Mouse (Mus musculus) B cell, adult 2 months (primary cell): ENCODE data around the gene Ryk.
"Not testable (repeated sequence)": the region's sequence is repeated elsewhere in the genome, so short reads cannot be mapped to it uniquely, and the experiment has no call there.

Experiments
- DNase-seq, 2 experiments: peaks; one replicate each; pipeline ENCODE4 v3.0.0; 2022

The Ryk gene

DNA sequence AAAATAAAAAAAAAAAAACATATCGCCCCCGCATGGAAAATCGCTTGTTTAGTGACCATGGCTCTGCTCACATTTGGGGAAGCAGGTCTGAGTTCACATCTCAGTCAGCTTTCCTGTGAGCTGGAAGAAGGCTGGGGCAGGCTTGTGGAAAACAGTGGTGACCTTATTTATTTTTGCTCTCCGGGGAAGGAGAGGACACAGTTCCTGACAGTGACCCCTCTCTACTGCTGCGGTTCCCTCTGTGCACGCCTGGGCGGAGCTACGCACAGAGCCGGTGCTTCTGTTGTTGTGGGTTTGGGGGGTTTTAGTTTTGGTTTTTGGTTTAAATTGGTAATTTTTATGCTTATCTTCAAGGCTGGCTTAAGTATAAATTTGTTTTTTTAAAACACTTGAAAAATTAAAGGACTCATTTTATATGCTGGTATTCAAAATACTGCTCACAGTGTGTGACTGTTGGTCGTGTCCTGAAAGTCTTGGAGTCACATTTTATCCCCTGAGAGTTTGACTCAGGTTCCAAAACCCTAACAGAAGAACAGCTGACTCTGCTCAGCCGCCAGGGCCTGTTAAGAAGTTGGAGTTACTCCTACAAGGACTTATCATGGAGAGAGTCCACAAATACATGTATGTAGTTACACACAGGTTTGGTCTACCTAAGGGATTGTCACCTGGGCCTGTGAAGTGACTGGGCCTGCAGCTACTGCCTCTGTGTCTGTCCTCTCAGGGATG is 73.0 kb downstream of the Ryk start:
- DNase-seq, result no peak

DNA sequence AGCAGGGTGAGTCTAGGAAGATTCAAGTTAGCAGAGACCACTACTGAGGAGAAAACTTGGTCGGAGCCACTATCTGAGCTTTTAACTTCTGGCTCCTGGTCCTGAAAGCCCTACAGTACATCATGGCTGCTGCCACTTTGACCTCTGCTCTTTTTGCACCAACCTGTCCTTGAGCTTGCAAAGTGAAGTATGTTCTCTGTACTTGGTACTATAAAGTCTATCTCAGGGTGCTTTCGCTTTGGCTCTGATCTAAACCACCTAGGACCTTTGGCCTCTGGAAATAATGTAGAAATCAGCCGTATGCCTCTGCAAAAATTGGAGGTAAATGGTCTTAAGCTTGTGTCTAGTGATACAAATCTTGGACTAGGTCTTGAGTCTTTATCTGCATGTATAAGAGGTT is 76.8 kb downstream of the Ryk start:
- no peak for DNase-seq

DNA sequence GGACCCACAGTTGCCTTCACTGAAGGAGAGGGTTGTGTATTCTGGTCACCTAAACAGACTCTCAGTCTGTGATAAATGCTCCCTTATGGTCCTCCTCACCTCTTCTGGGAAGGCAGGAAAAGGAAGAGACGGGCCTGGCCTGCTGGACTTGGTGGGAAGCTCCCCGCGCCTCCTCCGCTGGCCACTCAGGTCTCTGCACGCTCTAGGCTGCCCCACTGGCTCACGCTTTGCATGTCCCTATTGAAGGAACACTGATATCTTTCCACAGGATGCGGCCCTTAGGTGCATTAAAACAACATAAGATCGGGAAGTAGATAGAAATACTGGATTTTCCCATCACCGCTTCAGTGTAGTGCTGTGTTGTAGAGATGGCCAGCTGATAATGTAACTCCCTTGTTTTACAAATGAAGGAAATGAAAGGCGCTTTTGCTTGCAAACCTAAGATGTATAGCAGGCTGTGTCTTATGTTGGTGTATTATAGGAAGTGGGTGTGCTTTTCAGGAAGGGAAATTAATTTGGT is 77.9 kb downstream of the Ryk start:
- no peak for DNase-seq

DNA sequence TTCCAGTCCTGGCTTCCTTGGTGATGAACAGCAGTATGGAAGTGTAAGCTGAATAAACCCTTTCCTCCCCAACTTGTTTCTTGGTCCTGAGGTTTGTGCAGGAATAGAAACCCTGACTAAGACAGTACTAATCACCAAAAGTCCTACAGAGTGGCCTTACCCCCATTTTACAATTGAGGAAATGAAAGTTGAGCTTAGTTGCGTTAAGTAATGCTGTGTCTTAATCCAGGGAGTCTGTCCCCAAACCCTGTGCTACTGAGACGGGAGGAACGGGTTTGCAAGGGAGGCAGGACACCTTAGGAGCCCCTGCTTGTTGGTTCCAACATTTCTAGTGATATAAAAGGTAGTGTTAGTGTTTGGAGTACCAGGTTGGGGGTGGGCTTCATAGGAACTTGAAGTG is 78.9 kb downstream of the Ryk start:
- DNase-seq, result not testable (repeated sequence)

DNA sequence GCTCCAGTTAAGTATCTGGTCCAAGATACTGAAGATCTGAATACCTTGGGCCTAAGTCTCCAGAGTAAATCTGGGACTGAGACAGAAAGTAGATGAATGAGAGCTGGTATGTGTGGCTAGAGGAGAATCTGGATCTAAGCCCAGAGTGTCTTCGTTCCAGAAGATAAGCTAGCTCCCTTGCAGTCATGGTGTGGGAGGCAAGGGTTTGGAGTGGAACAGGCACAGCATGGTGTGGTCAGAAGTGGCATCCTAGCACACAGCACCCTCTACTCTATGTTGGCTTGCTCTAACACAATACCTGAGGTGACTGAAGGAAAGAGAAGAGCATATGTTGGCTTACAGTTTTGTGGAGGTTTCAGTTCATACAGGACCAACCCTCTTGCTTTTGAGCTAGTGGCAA is 79.9 kb downstream of the Ryk start:
- no peak for DNase-seq

DNA sequence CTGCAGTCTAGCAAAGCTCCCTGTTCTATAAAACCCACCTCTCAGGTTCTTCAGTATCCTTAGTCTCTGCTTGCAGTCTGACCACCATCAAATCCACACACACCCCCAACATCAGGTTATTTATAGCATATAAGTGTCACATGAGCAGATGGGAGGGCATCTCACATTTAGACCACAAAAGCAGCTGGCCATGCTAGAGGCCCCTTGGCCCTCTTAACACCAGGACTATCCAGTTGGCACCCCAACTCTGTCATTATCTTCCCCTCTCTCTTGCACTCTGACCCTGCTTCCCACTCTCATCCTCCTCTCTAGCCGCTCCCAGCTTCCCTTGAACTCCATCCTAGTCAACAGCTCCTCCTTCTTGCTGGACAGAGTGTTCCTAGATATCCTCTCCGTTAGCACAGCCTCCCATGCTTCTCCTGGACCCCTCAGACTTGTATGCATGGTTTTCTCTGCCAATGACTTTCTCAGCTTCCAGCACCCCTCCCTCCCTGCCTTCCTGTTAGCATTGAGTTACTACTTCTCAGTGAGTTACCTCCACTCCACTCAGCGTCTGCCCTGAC is 80.7 kb downstream of the Ryk start:
- DNase-seq, result no peak

DNA sequence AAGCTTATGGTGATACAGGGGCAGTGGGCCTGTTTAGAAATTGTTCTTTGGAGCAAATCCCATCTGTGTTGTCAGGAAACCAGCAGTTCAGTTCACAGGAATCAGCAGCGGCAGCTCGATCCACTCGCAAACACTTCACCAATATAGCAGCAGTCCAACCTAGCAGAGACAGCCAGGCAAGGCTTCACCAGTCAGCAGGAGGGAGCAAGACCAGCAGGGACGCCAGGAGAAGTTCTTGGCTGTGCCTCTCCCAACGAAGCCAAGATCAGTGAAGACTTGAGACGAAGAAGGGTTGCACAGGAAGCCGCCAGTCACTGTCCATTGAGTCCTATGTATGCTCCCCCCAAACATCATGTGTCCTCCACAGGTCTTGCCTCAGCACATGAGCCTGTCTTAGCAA is 81.4 kb downstream of the Ryk start:
- no peak for DNase-seq

DNA sequence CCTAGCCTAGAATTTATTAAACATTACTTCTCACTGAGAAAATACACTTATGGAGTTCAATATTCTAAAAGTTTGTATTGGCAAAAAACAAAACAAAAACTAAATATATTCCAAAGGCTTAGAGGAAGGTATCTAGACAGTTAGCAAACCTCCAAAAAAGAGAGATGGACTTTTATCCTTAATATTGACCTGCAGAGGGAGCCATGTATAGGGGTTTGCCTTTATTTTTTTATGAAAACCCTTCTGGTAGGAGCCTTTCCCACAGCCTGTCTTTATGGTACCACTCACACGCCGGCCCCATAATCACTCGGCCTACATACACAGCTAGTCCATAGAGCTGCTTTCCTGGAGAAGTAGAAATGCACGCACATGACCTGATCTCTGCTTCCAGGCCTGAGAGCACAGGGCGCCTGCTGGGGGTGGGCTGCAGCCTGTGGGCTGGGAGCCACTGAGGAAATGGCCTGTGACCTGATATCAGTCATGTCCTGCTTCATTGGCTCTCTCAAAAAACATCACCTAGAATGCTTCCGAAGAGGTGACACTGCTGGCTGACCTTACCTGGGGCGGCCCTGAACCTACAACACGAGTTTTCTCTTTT is 82.9 kb downstream of the Ryk start:
- DNase-seq, result no peak

DNA sequence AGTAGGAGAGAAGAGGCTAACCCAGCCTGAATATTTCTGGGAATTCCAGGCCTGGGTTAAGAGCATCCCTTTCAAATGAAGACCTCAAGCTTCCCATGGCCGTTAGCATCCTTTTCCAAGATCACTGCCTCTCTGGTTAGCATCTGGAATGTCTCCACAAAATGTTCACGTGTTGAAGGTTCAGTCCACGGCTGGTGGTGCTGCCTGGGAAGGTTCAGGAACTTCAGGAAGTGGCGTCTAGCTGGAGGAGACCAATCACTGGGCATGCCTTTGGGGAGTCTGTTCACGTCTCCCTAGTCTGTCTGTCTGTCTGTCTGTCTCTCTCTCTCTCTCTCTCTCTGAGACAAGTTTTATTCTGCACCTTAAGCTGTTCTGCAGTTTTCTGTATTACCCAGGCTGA is 84.8 kb downstream of the Ryk start:
- DNase-seq, result no peak

DNA sequence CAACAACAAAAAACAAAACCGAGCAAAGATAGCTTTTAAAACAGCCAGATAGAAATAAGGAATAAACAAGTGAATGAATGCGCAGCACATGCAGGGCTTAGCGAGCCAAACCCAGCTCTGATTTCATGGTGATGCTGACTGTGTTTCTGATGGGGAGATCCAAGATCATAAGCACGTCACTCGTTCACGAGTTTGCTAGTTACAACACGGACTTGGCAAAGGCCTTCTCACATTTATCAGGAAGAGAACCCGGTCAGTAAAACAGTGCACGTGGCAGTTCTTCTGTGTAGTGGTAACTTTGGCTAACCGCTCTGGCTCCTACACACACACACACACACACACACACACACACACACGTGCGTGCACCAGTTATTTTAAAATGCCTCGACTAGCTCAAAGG is 87.1 kb downstream of the Ryk start:
- DNase-seq, result no peak

DNA sequence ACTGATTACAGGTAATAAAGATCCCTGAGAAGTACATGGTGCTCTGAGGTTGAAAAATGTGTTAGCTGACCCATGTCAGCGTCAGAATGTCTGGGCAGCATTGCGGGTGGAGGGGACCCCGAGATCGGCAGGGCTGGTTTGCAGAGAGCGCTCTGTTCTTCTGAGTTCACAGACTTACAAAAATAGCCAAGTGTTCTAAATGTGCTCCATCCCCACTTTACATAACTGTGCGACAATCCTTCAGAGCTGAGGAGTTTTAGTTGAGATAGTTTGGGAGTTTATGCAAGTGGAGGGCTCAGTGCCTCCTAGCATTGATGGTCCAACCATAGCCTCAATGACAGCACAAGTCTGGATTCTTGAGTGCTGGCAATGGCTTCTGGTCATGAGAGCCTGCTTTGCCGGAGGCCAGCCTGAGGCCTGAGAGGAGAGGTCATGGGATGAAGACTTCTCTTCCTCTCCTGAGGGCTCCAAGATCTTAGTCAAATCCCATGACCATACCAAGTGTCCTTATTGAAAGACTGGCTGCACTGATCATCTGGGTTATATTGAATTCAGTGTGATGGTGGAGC is 88.2 kb downstream of the Ryk start:
- DNase-seq, result no peak

DNA sequence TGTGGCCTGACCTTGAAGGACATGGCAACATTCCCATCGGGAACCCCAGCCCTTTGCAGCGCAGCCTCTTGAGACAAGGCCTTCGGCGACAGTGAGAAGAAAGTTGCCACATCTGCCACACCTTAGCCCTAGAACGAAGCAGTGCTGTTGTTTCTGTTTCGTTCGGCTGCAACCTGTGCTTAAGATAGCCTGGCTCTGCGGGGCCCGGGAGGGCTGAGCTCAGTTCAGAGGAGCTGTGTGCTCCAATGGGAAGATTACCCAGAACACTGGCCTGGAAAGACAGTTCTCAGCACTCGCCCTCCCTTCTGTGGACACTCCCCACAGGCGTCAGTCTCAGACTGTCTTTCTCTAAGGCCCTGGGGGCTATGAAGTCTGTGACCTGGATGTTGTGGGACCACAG is 89.1 kb downstream of the Ryk start:
- no peak for DNase-seq

DNA sequence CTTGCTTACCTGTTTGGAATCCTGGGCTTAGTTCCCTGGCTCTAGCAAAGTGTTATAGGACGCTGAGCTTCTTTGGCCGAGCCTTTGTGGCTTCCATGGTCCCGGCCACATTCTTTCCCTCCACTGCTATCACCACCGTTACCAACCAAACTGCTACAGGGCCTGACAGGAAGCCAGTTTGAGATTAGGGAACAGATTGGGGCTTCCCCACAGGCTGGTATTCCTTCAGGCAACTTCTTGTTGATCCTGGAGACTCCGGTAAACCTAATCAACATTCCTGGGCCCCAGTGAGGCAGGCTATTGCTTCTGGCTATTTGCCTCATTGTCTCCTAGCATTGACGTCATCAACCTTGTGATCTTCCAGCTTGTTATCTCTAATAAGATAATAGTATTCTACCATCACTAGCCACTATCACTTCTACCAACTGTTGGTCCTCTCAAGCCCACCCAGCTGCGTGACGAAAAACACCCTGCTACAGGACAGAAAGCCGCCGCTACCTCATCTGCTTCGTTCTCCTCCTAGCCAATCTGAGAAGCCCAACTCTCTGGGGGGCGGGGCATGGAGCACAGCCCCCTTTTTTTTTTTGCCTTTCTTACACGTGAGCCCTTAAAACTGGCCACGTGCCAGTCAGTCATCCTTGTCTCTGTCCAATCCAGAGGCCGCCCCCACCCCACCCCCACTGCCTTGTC is 90.1 kb downstream of the Ryk start:
- DNase-seq, result no peak

DNA sequence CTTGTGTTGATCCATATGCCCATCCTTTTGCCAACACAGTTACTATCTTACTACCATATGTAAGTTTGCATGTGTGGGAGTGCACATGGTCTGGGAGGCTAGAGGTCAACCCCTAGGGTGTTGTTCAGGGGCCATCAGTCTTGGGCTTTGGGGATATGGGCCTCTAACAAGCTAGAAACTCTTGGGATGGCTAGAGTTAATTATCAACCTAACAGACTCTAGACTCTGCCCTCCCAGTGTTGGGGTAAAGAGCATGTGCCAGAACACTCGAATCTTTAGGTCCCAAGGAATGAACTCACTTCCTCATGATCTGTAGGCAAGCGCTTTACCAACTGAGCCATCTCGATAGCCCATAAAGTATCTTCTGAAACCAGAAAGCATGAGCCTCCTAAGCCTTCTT is 91.4 kb downstream of the Ryk start:
- no peak for DNase-seq

DNA sequence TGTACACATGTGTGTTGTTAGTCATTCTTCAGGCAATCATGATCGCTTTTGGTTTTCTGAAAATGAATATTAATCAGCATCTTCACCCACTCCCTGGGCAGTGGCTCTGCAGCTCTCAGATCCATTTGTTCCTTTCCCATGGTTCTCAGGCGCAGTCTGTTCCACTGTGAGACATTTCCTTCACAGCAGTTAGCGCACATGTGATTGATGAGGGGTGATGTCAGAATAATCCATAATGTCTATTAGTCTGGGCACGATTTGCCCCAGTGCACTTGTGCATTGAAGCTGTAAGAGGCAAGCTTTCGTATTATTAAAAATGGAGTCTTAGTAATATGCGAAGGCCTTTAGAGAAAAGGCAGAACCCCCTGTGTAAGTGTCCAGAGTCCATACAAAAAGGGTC is 95.1 kb downstream of the Ryk start:
- DNase-seq, result no peak

DNA sequence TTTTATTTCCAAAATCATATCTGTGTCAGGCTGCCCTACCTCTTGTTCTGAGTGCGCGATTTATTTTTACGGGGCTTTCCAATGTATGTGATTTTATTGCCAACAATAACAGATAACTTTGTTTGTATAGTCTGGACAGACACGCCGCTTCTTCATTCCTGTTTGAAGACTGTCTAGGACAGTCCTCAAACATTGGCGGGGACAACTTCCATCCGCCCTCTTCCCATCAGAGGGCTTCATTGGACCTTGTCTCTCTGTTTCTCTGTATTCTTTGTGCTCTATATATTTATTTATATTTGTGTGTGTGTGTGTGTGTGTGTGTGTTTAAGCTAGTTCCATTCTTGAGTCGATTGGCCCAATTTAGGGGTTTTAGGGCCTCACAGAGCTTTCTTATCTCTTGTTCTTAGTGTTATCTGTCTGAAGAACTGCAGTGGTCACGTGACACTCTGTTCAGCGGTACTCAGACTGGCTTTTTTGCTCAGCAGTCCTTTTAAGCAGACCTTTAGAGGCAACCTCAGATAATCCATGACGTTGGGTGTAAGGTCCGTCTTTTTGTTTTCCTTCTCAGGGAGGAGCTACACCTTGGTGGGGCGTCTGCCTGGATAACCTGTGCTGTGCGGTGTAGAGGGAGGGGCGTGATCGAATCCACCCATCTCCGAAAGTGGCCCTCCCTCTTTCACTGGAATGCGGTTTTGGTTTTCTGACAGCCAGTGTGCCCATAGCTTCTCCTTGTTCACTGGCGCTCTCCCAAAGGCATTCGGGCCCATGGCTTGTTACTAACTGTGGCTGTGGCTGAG is 99.4 kb downstream of the Ryk start:
- no peak for DNase-seq

DNA sequence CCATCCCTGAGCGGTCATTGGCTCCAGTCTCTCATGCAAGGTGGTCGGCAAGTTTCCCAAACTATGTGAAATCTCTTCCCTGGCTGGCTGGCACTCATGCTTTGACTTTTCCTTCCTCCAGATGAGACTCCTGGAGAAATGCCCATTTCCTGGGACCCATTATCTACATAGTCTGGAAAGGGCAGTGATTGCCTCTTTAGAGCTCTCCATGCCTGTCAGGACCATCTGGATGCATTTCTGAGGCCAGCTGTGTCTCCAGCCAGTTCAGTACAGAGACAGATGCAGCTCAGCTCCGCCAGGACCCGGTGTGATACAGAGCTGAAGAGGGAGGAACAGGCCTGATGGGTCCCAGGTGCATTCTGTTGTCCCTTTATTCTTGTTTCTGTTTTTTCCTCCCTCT is 107.5 kb downstream of the Ryk start:
- DNase-seq, result no peak

DNA sequence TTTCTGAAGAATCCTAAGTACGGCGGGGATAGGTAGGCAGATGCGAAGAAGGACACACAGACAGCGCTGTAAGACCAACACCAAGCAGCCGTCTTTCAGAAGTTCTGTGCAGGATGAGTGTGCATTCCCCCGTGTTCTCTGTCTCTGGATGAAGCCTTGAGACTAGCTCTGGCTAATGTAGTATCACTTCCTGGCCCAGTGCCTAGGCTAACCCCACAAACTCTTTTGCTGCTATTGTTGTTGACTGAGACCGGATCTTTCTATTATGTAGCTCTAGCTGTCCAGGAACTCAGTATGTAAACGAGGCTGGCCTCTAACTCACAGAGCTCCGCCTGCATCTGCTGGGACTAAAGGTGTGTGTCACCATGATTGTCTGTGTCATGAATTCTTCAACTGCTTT is 110.2 kb downstream of the Ryk start:
- no peak for DNase-seq

DNA sequence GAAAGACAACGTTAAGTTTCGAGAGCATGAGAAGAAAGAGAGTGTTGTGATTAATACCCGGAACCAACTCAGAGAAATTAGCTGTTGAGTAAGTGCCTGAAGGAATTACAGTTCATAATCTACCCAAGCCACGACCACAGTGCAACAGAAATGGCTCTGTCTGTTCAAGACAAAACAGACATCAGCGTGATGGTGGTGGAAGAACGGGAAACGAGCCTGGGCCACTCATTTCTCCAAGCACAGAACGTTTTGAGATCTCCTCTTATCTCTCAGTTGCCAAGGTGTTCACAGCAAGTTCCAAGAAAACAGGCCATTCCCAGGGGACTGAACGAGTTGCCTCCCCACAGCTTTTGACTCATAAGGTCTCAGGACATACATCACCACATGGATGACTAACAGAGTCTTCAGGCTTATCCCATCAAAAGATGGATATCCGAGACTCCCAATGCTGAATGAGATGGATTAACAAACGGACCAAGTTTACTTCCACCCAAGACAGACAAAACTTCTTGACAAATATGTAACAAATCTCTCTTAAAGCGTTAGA is 111.8 kb downstream of the Ryk start:
- DNase-seq, result no peak

DNA sequence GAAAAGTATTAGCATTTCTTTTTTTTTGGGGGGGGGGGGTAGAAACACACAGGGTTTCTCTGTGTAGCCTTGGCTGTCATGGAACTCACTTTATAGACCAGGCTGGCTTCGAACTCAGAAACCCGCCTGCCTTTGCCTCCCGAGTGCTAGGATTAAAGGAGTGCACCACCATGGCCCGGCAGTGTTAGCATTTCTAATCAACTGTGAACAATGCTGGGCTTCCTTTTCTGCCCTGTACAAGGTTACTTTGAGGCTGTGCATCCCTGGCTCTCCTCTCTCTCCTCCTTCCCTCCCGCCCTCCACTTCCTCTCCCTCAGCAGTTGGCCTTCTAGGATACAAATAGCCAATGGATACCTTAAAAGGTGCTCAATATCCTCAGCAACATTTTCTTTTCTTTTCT is 114.0 kb downstream of the Ryk start:
- DNase-seq, result no peak

DNA sequence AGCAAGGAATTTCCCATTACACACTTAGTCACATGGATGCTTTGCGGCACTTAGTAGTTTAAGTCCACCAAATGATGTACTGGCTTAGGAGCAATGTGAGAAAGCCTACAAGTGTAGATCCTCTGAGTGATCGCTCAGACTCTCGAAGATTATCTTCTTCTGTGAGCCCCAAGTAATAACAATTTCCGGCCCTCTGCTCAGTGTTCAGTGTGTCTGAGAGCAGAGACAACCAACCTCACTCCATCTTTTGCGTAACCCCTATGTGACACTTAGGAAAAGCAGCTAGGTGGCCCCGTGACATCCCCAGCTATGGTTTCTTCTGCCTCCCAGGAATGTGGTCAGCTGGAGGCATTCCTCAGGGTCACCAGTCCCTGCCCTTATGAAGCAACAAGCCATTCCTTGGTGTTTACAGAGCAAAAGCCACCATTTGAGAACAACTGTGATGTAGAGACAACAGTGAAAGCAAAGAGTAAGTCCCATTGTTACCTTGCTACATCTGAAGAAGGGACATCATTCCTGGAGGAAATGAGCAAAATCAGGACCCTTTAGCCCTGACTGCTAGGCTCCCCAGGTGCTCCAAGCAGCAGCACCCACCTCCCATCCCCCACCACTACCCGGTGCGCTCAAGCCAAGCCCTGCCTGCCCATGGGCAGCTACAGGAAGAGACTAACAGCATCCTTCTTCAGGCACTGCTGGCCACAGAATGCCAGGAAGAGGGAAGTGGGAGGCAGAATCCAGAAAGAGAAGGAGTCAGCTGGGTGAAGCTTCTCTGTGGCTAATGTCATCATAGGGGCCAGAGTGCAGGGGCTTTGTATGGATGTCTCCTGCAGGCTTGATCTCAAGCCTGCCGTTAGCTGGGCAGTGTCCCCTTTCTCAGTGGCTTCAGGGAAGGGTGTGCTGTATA is 116.6 kb downstream of the Ryk start:
- no peak for DNase-seq
